Mouse (Mus musculus) kidney, adult 9 months (tissue): ENCODE measurements at regions not wholly inside any gene's neighbourhood (a gene's known extent, or its start where the extent isn't known, plus 50 kb on each side); places are given as distances from the start of the nearest gene placed in this dataset.
A peak's percentile ranks its signal among the peaks of the same experiment; 100 is the strongest.

Experiments used
- DNase-seq: peaks from one replicate; pipeline ENCODE4 v3.0.0; 2022

DNA sequence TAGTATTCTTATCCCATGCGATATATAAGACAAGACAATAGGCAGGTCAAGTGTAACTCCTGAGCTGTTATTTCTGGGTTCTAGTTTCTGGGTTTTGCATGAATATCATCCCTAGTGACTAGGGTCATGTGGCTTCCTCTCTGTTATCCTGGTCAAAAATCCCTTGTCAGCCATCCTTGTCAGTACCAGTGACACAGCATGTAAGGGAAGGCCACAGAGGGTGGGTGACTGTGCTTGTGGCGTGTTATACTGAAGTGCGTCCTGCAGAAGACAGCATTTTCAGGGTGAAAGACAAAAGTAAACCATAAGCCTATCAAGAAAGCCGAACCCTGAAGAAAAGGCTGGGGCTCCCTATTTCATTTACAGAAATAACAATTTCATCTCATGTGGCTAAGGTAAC, 50.7 kb upstream of the Echdc3 start:
- no peak for DNase-seq

DNA sequence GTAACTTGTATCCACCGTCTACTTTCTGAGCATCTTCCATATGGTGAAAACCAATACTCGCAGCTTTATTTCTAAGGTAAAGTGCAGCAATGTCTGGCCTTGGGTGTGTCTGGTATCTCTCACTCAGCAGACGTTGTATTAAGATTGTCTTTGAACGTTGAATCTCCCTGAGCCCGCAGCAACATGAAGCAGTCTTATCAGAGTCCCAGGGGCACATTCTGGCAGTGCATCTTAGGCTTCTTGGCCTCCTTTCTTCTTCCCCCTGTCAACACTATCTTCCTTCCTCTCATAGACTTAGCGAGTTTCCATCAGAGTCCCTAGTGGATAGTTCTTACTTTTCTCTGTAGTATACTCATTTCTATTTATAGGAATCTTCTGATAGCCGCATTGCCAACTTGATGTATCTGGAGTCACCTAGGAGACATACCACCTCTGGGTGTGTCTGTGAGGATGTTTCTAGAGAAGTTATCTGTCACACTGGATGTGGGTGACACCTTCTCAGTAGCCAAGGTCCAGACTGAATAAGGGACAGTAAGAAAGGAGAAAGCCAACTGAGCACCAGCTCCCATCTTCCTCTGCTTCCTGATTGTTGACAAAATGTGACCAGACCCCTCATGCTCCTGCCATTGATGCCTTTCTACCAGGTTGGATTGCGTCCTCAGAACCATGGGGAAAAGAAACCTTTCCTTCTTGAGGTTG, 51.4 kb upstream of the Echdc3 start:
- DNase-seq = no peak

- DNase-seq = no peak
These were observed 52.3 kb upstream of the Echdc3 start for GRCm38 (mm10) chr2:6265117-6265516.

GRCm38 (mm10) chr2:6267066-6267465, 54.2 kb upstream of the Echdc3 start:
- DNase-seq = no peak

DNA sequence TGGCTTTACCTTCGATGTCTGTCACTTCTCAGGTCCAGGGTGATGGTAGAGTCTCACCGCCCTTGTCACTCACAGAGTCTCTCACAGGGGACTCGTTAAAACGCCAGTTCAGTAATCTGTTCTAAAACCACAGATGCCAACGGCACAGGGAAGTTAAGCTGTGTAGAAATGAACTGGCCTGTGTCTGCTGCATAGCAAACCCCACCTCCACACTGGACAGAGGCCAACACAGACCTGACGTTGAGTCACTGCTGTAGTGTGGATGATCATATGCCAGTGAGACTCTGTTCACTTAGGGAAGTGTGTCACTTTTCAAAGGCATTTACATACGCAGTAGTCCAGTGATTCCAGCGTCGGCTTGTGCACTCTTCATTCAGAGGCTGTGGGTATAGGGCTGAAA, 54.7 kb upstream of the Echdc3 start:
- DNase-seq = peak; percentile 13

DNA sequence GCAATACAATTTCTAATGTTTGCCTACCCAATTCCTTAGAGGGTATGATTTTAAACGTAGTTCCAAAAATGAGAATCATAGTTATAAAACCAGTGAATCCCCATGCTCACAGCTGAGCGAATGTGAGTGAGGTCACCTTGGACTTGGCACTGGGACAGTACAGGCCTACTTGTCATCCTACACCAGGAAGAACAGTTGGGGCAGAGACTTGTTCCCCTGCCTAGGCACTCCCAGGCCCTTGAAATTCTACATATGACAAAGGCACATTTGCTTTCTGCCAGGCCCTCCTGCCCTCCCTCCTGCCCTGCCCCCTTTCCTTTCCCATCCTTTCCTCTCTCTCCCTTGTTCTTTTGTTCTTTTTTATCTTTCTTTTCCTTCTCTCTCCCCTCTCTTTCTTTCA, 50.0 kb upstream of the Usp6nl start:
- no peak for DNase-seq
